Mouse (Mus musculus) erythroblast, embryonic 14.5 days (primary cell): ENCODE results near the gene Thap11.

ENCODE experiments used
- GATA1 ChIP-seq: IDR thresholded peaks from 2 replicates; pipeline ENCODE4 v1.6.1; 2012; ENCODE audit warnings: low read length, inconsistent platforms, mixed read lengths
- TAL1 ChIP-seq: IDR thresholded peaks from 3 replicates; pipeline ENCODE4 v1.6.1; 2012; ENCODE audit warnings: low read length, inconsistent platforms, mixed read lengths

GRCm38 (mm10) chr8:105826861-105827848, 27.8 kb upstream of the Thap11 start, which contains the start of the genes Ranbp10 and Tsnaxip1:
- TF ChIP-seq TAL1 (no peak), GATA1 (no peak)
